Comparison of ENCODE assay signal across 20 mouse cellular contexts in the genomic region with DNA sequence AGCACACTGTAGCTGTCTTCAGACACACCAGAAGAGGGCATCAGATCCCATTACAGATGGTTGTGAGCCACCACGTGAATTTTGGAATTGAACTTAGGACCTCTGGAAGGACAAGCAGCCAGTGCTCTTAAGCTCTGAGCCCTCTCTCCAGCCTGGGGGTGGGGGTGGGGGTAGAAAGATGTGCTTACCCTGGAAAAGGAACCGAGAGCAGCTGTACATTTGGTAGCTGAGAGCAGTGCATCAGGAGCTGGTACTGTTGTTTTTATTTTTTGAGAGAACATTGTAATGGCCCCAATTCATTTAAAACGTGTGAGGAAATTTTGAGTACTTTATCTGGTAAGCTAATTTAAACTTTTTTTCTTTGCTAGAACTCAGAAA.
"Had no signal": no experiment of that assay in that cellular context is flagged by ENCODE, and none has a peak within 500 bp of the region (broad histone marks: within the 10 kb centered on the region; RNA-seq: fewer than 3 reads in every experiment).

No protein-coding gene starts in this region.

- ATAC-seq: hindbrain, postnatal 0 days; intestine, embryonic 16.5 days; liver, embryonic 12.5 days had no signal

- H3K9ac ChIP-seq: heart, embryonic 12.5 days; hindbrain, embryonic 12.5 days; hindbrain, embryonic 15.5 days; limb, embryonic 13.5 days; limb, embryonic 15.5 days; liver, embryonic 12.5 days; liver, embryonic 14.5 days had no signal

- H3K27ac ChIP-seq: heart, embryonic 10.5 days; hindbrain, embryonic 10.5 days; hindbrain, embryonic 12.5 days; hindbrain, embryonic 15.5 days; hindbrain, postnatal 0 days; limb, embryonic 13.5 days; limb, embryonic 15.5 days; liver, embryonic 12.5 days; liver, embryonic 14.5 days had no signal

- DNase-seq: gastrocnemius, postnatal 14 days; heart, adult 18-20 months; heart, postnatal 10 days; heart, postnatal 4 days; kidney, adult 11 months; kidney, adult 8-10 months; kidney, postnatal 14 days; kidney, postnatal 36 days; left cerebral cortex, postnatal 4 days had no signal

- H3K4me3 ChIP-seq: heart, embryonic 10.5 days; heart, embryonic 12.5 days; hindbrain, embryonic 10.5 days; hindbrain, embryonic 12.5 days; hindbrain, embryonic 15.5 days; limb, embryonic 13.5 days; limb, embryonic 15.5 days; liver, embryonic 12.5 days had no signal

- H3K4me1 ChIP-seq: heart, embryonic 10.5 days; heart, embryonic 12.5 days; hindbrain, embryonic 10.5 days; hindbrain, embryonic 12.5 days; hindbrain, embryonic 15.5 days; limb, embryonic 13.5 days; limb, embryonic 15.5 days; liver, embryonic 12.5 days had no signal

- H3K27me3 ChIP-seq: heart, embryonic 12.5 days; hindbrain, embryonic 12.5 days; hindbrain, embryonic 15.5 days; limb, embryonic 13.5 days; limb, embryonic 15.5 days; liver, embryonic 12.5 days had no signal

- H3K9me3 ChIP-seq: heart, embryonic 10.5 days; heart, embryonic 12.5 days; hindbrain, embryonic 10.5 days; hindbrain, embryonic 12.5 days; hindbrain, embryonic 15.5 days; limb, embryonic 13.5 days; limb, embryonic 15.5 days; liver, embryonic 12.5 days had no signal

- H3K4me2 ChIP-seq: heart, embryonic 12.5 days; hindbrain, embryonic 12.5 days; hindbrain, embryonic 15.5 days; limb, embryonic 13.5 days; limb, embryonic 15.5 days; liver, embryonic 12.5 days had no signal
